In genomic region chr2:108816579-108816978, GRCm38 (mm10) we compare ENCODE assay signal across 22 mouse cellular contexts.
"Had no signal": no experiment of that assay in that cellular context is flagged by ENCODE, and none has a peak within 500 bp of the region (broad histone marks: within the 10 kb centered on the region; RNA-seq: fewer than 3 reads in every experiment).

No protein-coding gene starts in this region.

- DNase-seq: gastrocnemius, postnatal 25 days; heart, adult 2 months; heart, postnatal 10 days; heart, postnatal 4 days; kidney, adult 18-20 months; kidney, adult 8-10 months; kidney, postnatal 10 days; kidney, postnatal 25 days; kidney, postnatal 4 days; liver; liver, embryonic 13.5 days had no signal

- H3K4me3 ChIP-seq: heart, adult 2 months; heart, embryonic 10.5 days; heart, embryonic 12.5 days; hindbrain, embryonic 10.5 days; hindbrain, embryonic 12.5 days; intestine, embryonic 15.5 days; layer of hippocampus, adult 2 months; left cerebral cortex, adult 2 months; limb, embryonic 10.5 days; limb, embryonic 12.5 days; liver, embryonic 13.5 days had no signal

- H3K4me2 ChIP-seq: heart, embryonic 12.5 days; hindbrain, embryonic 12.5 days; hindbrain, embryonic 14.5 days; intestine, embryonic 15.5 days; limb, embryonic 12.5 days; liver, embryonic 11.5 days; liver, embryonic 13.5 days had no signal

- H3K27me3 ChIP-seq: heart, embryonic 12.5 days; hindbrain, embryonic 12.5 days; intestine, embryonic 15.5 days; limb, embryonic 12.5 days; liver, embryonic 13.5 days had no signal

- H3K36me3 ChIP-seq: heart, embryonic 10.5 days; heart, embryonic 12.5 days; hindbrain, embryonic 10.5 days; hindbrain, embryonic 12.5 days; intestine, embryonic 15.5 days; limb, embryonic 10.5 days; limb, embryonic 12.5 days; liver, embryonic 13.5 days had no signal
